In genomic region chr5:108452422-108452821, GRCm38 (mm10) we compare ENCODE assay signal across 25 mouse cellular contexts. TPM values are rescaled to one million over a fixed set of nuclear protein-coding genes. Genes with fewer than 3 reads are reported as not detected.
"Had no signal": no experiment of that assay in that cellular context is flagged by ENCODE, and none has a peak within 500 bp of the region (broad histone marks: within the 10 kb centered on the region; RNA-seq: fewer than 3 reads in every experiment).

No protein-coding gene starts in this region.

- H3K4me2 ChIP-seq: heart, embryonic 12.5 days; hindbrain, embryonic 13.5 days; hindbrain, embryonic 15.5 days; kidney, embryonic 15.5 days; limb, embryonic 13.5 days; limb, embryonic 15.5 days; liver, embryonic 13.5 days had no signal

- H3K27ac ChIP-seq: gastrocnemius, adult 2 months; heart, embryonic 10.5 days; hindbrain, embryonic 13.5 days; hindbrain, embryonic 15.5 days; hindbrain, postnatal 0 days; kidney, embryonic 15.5 days; kidney, postnatal 0 days; limb, embryonic 13.5 days; limb, embryonic 15.5 days; liver, embryonic 13.5 days had no signal

- H3K4me3 ChIP-seq: gastrocnemius, adult 2 months; heart, embryonic 10.5 days; heart, embryonic 12.5 days; hindbrain, embryonic 13.5 days; hindbrain, embryonic 15.5 days; kidney, embryonic 15.5 days; limb, embryonic 13.5 days; limb, embryonic 15.5 days; liver, embryonic 13.5 days had no signal

- H3K4me1 ChIP-seq: hindbrain, embryonic 15.5 days had no signal

- H3K36me3 ChIP-seq: heart, embryonic 10.5 days; heart, embryonic 12.5 days; hindbrain, embryonic 13.5 days; hindbrain, embryonic 15.5 days; kidney, embryonic 15.5 days; limb, embryonic 13.5 days; limb, embryonic 15.5 days; liver, embryonic 13.5 days had no signal

- ATAC-seq: forebrain, embryonic 16.5 days; hindbrain, postnatal 0 days; intestine, embryonic 16.5 days had no signal

- H3K9me3 ChIP-seq: heart, embryonic 10.5 days; heart, embryonic 12.5 days; hindbrain, embryonic 13.5 days; hindbrain, embryonic 15.5 days; kidney, embryonic 15.5 days; limb, embryonic 13.5 days; limb, embryonic 15.5 days; liver, embryonic 13.5 days had no signal

- DNase-seq: gastrocnemius, adult 2 months; gastrocnemius, postnatal 10 days; gastrocnemius, postnatal 25 days; heart, adult 18-20 months; heart, postnatal 14 days; heart, postnatal 36 days; kidney, adult 11 months; kidney, adult 2 months; kidney, adult 9 months; kidney, postnatal 14 days; kidney, postnatal 36 days; left cerebral cortex, postnatal 4 days; liver, embryonic 13.5 days had no signal

- H3K27me3 ChIP-seq: heart, embryonic 12.5 days had no signal

- H3K9ac ChIP-seq: heart, embryonic 12.5 days; hindbrain, embryonic 13.5 days; hindbrain, embryonic 15.5 days; kidney, embryonic 15.5 days; limb, embryonic 13.5 days; limb, embryonic 15.5 days; liver, embryonic 13.5 days had no signal

RNA-seq across cellular contexts. Expression of gene Mfsd7a, which starts 3.7 kb away (rescaled TPM):
- polyA plus RNA-seq: hindbrain, embryonic 11.5 days had no signal
